Mouse (Mus musculus) liver, embryonic 16.5 days (tissue): ENCODE results near the gene Prox2. TPM values are rescaled to one million over a fixed set of nuclear protein-coding genes. Genes with fewer than 3 reads are reported as not detected.

Experiments
- ATAC-seq: fragments of 200-750 bp; cut with Nextera tagmentation; 2 replicates; pipeline ENCODE4 v1.8.0; 2017; ENCODE audit warnings: low read depth, mild to moderate bottlenecking, moderate number of reproducible peaks, moderate library complexity
- H3K27ac ChIP-seq: fragments of 300-500 bp; sonication (generic); 2 replicates; pipeline ENCODE4 v1.5.1; 2014; ENCODE audit warnings: mild to moderate bottlenecking, low read length
- H3K27me3 ChIP-seq: fragments of 300-500 bp; sonication (generic); 2 replicates; pipeline ENCODE4 v1.6.1; 2014; ENCODE audit warnings: low read depth, low read length, mixed read lengths; ENCODE audit not compliant: control insufficient read depth, insufficient read depth
- H3K36me3 ChIP-seq: fragments of 300-500 bp; sonication (generic); 2 replicates; pipeline ENCODE4 v1.6.1; 2014; ENCODE audit warnings: mild to moderate bottlenecking; ENCODE audit not compliant: control insufficient read depth, insufficient read depth
- H3K4me1 ChIP-seq: fragments of 300-500 bp; sonication (generic); 2 replicates; pipeline ENCODE4 v1.6.1; 2014; ENCODE audit warnings: low read depth, low read length, mixed read lengths; ENCODE audit not compliant: control insufficient read depth
- H3K4me2 ChIP-seq: fragments of 300-500 bp; sonication (generic); 2 replicates; pipeline ENCODE4 v1.6.1; 2014; ENCODE audit warnings: low read depth, low read length, mixed read lengths
- H3K4me3 ChIP-seq: fragments of 300-500 bp; sonication (generic); 2 replicates; pipeline ENCODE4 v1.5.1; 2014; ENCODE audit warnings: low read depth, mild to moderate bottlenecking, low read length
- H3K9ac ChIP-seq: fragments of 300-500 bp; sonication (generic); 2 replicates; pipeline ENCODE4 v1.6.1; 2014; ENCODE audit warnings: low read depth, low read length
- H3K9me3 ChIP-seq: fragments of 300-500 bp; sonication (generic); replicated peaks from 2 replicates; pipeline ENCODE4 v1.6.1; 2016; ENCODE audit warnings: low read length; ENCODE audit not compliant: control insufficient read depth
- WGBS: fragments of 180-500 bp; shearing (Covaris S2); extraction: QIAGEN DNeasy Blood & Tissue Kit; methylation state at CpG from one replicate; pipeline ENCODE4 v1.1.7; 2014; ENCODE audit not compliant: insufficient replicate concordance; 5-methylcytosine and 5-hydroxymethylcytosine counted together
- polyA plus RNA-seq: library from polyadenylated mRNA; unstranded; fragments of >200 nt; fragmentation: Nextera tagmentation; extraction: Ambion mirVana; gene quantifications from 2 replicates; pipeline ENCODE4 v1.2.1, GENCODE M21; 2015

The Prox2 gene
- polyA plus RNA-seq, 1 experiment from 2014 or later: 2.8 TPM

- H3K4me1 ChIP-seq: no peaks in the 10 kb centered on the region
- H3K9me3 ChIP-seq: no peaks in the 10 kb centered on the region
- no peak overlapping the region for H3K4me2 ChIP-seq
- no peak overlapping the region for H3K4me3 ChIP-seq
- H3K27me3 ChIP-seq: no peaks in the 10 kb centered on the region
- no peak overlapping the region for H3K27ac ChIP-seq
- H3K9ac ChIP-seq: no peak overlapping the region
- ATAC-seq: no peak
- 88% methylated on average over 9 of the region's 9 CpGs for WGBS
- peaks cover 55% of the 10 kb centered on the region for H3K36me3 ChIP-seq
Observed at GRCm38 (mm10) chr12:85121806-85122459, 11.4 kb upstream of the Prox2 start.

GRCm38 (mm10) chr12:85115678-85116077, 5.1 kb upstream of the Prox2 start:
- no peak overlapping the region for H3K4me2 ChIP-seq
- no peak overlapping the region for H3K27ac ChIP-seq
- H3K4me1 ChIP-seq: peaks cover 29% of the 10 kb centered on the region
- no peak for ATAC-seq
- WGBS: 72% methylated on average over 7 of the region's 7 CpGs
- no peaks in the 10 kb centered on the region for H3K9me3 ChIP-seq
- no peaks in the 10 kb centered on the region for H3K27me3 ChIP-seq
- no peak overlapping the region for H3K4me3 ChIP-seq
- H3K9ac ChIP-seq: no peak overlapping the region
- H3K36me3 ChIP-seq: peaks cover 18% of the 10 kb centered on the region; the same call in 1 of the 2 replicates

DNA sequence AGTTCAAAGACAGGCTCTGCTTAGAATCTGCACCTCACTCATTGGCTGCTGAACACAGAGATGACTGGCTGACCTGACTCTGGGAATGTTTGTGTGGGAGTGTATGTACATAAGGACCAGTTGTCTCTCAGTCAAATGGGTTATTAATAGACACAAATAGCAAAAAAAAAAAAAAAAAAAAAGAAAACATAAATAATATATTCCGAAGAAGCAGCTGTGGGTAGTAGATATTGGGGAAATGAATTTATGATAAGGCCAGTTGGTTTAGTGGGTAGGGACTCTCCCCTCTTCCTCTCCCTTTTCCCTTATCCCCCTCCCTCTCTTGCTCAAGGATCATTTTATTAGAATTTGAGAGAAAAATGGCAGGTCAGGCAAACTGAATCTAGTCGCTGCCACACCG, 3.4 kb upstream of the Prox2 start:
- Histone ChIP-seq H3K4me2 (no peak overlapping the region), H3K9ac (no peak overlapping the region), H3K36me3 (peaks cover 8% of the 10 kb centered on the region; the same call in 1 of the 2 replicates), H3K27me3 (no peaks in the 10 kb centered on the region), H3K27ac (no peak overlapping the region), H3K4me1 (peaks cover 40% of the 10 kb centered on the region), H3K9me3 (no peaks in the 10 kb centered on the region), H3K4me3 (no peak overlapping the region)
- no peak for ATAC-seq
- WGBS: 77% methylated on average over 3 of the region's 3 CpGs

GRCm38 (mm10) chr12:85113337-85113736, 2.8 kb upstream of the Prox2 start:
- Histone ChIP-seq H3K4me3 (no peak overlapping the region), H3K27ac (peak overlapping the region; percentile 60), H3K4me1 (peaks cover 40% of the 10 kb centered on the region), H3K9me3 (no peaks in the 10 kb centered on the region), H3K27me3 (no peaks in the 10 kb centered on the region), H3K4me2 (peak overlapping the region; percentile 88), H3K36me3 (peaks cover 2% of the 10 kb centered on the region; the same call in 1 of the 2 replicates), H3K9ac (no peak overlapping the region)
- WGBS: 86% methylated on average over 3 of the region's 3 CpGs
- no peak for ATAC-seq

DNA sequence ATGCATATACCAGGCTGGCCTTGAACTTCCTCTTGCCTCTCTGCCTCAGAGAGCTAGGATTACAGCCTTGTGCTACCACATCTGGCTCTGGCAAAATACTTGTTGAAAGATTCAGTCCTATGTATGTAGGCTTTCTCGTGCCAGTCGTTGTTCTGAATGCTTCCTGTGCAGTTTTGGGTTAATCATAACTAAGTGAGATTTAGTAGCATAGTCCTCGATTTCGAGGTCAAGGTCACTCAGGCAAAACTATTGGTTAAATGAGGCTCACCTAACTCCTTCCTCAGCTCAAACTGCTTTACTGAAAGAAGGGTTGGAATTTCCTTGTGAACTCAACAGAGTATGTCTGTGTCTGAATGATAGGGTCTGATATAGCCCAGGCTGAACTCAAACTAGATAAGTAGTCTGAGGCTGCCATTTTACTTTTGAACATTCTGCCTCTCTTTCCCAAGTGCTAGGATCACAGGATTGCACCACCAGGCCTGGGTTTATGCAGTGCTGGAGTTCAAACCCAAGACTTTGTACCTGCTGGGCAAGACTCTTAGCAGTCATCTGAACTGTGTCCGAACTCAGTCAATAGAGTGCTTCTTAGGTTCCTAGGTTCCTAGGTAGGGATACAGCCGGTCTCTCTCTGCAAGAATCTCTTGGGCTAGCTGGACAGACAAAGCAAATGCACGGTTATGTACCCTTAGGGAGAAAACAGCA, 2.1 kb upstream of the Prox2 start:
- Histone ChIP-seq H3K4me3 (peak overlapping the region; percentile 95), H3K36me3 (no peaks in the 10 kb centered on the region; the same call in 1 of the 2 replicates), H3K27me3 (no peaks in the 10 kb centered on the region), H3K4me2 (peak overlapping the region; percentile 88), H3K4me1 (peaks cover 40% of the 10 kb centered on the region), H3K9me3 (no peaks in the 10 kb centered on the region), H3K27ac (peak overlapping the region; percentile 60), H3K9ac (peak overlapping the region; percentile 45)
- WGBS: 56% methylated on average over 7 of the region's 7 CpGs
- no peak for ATAC-seq

DNA sequence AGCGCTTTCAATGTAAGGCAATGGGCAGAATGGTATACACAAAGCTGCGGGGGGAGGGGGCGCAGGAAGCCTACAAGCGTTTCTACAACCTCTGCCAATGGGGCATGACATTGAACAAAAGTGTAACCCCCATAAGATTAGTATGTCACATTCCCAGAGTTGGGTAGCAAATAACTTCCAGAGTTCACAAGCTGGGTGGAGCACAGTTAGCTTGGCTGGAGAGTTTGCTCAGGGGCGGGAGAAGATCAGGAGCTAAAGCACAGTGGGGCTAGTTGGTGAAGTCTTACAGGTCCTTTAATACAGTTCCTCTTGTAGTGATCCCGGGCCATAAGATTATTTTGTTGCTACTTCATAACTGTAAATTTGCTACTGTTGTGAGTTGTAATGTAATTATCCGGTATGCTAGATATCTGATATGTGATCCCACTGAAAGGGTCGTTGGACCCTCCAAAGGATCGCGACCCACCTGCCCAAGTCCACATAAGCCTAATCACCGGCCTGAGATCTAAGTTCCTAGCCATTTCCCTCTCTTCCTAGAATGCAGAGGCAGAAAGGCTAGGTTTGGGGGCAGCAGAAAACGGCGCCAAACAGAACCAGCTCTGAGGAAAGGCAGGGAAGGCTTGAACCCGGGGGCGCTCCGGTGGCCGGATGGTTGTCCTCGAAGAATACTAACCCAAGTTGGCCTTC, 405 bp downstream of the Prox2 start:
- Histone ChIP-seq H3K9me3 (no peaks in the 10 kb centered on the region), H3K27ac (peak overlapping the region; percentile 91), H3K27me3 (no peaks in the 10 kb centered on the region), H3K36me3 (no peaks in the 10 kb centered on the region; the same call in 1 of the 2 replicates), H3K4me2 (peak overlapping the region; percentile 88), H3K4me3 (peak overlapping the region; percentile 95), H3K9ac (peak overlapping the region; percentile 97), H3K4me1 (peaks cover 42% of the 10 kb centered on the region)
- peak; percentile 48; the same call in 1 of the 2 replicates for ATAC-seq
- WGBS: 12% methylated on average over 18 of the region's 18 CpGs

GRCm38 (mm10) chr12:85109426-85109825, 1.1 kb downstream of the Prox2 start:
- Histone ChIP-seq H3K4me3 (peak overlapping the region; percentile 95; the same call in 1 of the 2 replicates), H3K27me3 (no peaks in the 10 kb centered on the region), H3K36me3 (no peaks in the 10 kb centered on the region), H3K4me1 (peaks cover 42% of the 10 kb centered on the region), H3K9me3 (no peaks in the 10 kb centered on the region), H3K4me2 (peak overlapping the region; percentile 88), H3K27ac (no peak overlapping the region), H3K9ac (no peak overlapping the region; the same call in 1 of the 2 replicates)
- ATAC-seq: no peak
- 81% methylated on average over 4 of the region's 4 CpGs for WGBS

DNA sequence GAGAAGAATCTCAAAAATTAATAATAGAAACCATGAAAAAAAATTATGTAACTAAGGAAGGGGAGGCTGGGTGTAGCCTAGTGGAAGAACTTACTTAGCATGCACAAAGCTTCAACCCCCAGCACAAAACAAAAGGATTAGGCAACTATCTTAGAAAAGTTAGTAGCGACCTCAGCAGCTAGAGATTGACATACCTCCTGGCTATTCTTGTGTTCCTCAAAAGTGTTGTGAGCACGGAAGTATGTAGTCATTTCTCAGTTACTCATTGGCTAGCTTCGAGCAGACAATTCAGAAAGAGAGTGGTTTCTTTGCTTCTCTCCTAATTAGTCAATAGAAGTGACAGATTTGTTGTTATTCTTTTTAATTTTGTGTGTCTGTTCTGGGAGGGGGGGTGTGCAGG, 1.9 kb downstream of the Prox2 start:
- Histone ChIP-seq H3K27me3 (no peaks in the 10 kb centered on the region), H3K9me3 (no peaks in the 10 kb centered on the region), H3K4me1 (peaks cover 37% of the 10 kb centered on the region), H3K4me2 (no peak overlapping the region), H3K36me3 (no peaks in the 10 kb centered on the region), H3K4me3 (no peak overlapping the region), H3K27ac (no peak overlapping the region; the same call in 1 of the 2 replicates), H3K9ac (no peak overlapping the region)
- no peak for ATAC-seq
- 50% methylated on average over 3 of the region's 3 CpGs for WGBS
